Mouse (Mus musculus) neural tube, embryonic 15.5 days (tissue): ENCODE measurements around the gene Ascl4. TPM values are rescaled to one million over a fixed set of nuclear protein-coding genes. Genes with fewer than 3 reads are reported as not detected.

ENCODE experiments used
- ATAC-seq: fragments of 200-750 bp; cut with Nextera tagmentation; 2 replicates; pipeline ENCODE4 v1.8.0; 2017; ENCODE audit warnings: mild to moderate bottlenecking, moderate TSS enrichment, moderate library complexity; ENCODE audit not compliant: low FRiP score
- H3K27ac ChIP-seq: fragments of 300-500 bp; sonication (generic); replicated peaks from 2 replicates; pipeline ENCODE4 v1.5.1; 2015; ENCODE audit warnings: mild to moderate bottlenecking, inconsistent platforms
- H3K27me3 ChIP-seq: fragments of 300-500 bp; sonication (generic); replicated peaks from 2 replicates; pipeline ENCODE4 v1.6.1; 2015; ENCODE audit warnings: inconsistent platforms
- H3K36me3 ChIP-seq: fragments of 300-500 bp; sonication (generic); 2 replicates; pipeline ENCODE4 v1.6.1; 2015; ENCODE audit warnings: inconsistent platforms
- H3K4me1 ChIP-seq: fragments of 300-500 bp; sonication (generic); 2 replicates; pipeline ENCODE4 v1.6.1; 2015; ENCODE audit warnings: inconsistent platforms
- H3K4me2 ChIP-seq: fragments of 300-500 bp; sonication (generic); 2 replicates; pipeline ENCODE4 v1.6.1; 2015; ENCODE audit warnings: inconsistent platforms, mild to moderate bottlenecking, moderate library complexity
- H3K4me3 ChIP-seq: fragments of 300-500 bp; sonication (generic); replicated peaks from 2 replicates; pipeline ENCODE4 v1.5.1; 2015; ENCODE audit warnings: mild to moderate bottlenecking, inconsistent platforms
- H3K9ac ChIP-seq: fragments of 300-500 bp; sonication (generic); replicated peaks from 2 replicates; pipeline ENCODE4 v1.6.1; 2015; ENCODE audit warnings: mild to moderate bottlenecking, inconsistent platforms
- H3K9me3 ChIP-seq: fragments of 300-500 bp; sonication (generic); replicated peaks from 2 replicates; pipeline ENCODE4 v1.6.1; 2016; ENCODE audit warnings: inconsistent platforms
- WGBS: fragments of 180-500 bp; shearing (Covaris S2); methylation state at CpG from one replicate; pipeline ENCODE4 v1.1.7; 2015; ENCODE audit warnings: mixed read lengths; 5-methylcytosine and 5-hydroxymethylcytosine counted together
- polyA plus RNA-seq: library from polyadenylated mRNA; unstranded; fragments of >200 nt; fragmentation: Nextera tagmentation; extraction: Ambion mirVana; gene quantifications from 2 replicates; pipeline ENCODE4 v1.2.1, GENCODE M21; 2015

The Ascl4 gene
- polyA plus RNA-seq, 1 experiment from 2014 or later = 0.12 TPM

DNA sequence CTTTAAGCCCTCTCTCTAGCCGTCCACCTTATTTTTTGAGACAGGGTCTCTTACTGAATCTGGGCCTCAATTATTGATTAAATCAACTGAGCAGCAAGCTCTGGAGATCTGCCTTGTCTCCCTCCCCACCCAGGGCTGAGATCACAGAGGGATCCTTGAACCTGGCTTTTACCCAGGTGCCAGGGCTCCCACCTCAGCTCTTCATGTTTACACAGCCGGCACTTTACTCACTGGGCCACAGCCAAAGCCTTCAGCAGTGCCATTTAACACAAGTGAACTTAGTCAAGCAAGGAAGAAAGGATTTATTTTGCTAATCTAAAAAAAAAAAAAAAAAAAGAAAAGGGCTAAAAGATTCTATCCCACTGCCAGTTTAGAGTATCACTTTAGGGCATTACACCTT lies 26.9 kb downstream of the Ascl4 start:
- Histone ChIP-seq H3K36me3 (peaks cover 46% of the 10 kb centered on the region), H3K4me1 (peaks cover 28% of the 10 kb centered on the region), H3K27me3 (no peaks in the 10 kb centered on the region), H3K9ac (no peak overlapping the region), H3K9me3 (no peaks in the 10 kb centered on the region), H3K4me2 (no peak overlapping the region), H3K27ac (no peak overlapping the region), H3K4me3 (no peak overlapping the region)
- 77% methylated on average over 2 of the region's 2 CpGs for WGBS
- ATAC-seq = no peak

DNA sequence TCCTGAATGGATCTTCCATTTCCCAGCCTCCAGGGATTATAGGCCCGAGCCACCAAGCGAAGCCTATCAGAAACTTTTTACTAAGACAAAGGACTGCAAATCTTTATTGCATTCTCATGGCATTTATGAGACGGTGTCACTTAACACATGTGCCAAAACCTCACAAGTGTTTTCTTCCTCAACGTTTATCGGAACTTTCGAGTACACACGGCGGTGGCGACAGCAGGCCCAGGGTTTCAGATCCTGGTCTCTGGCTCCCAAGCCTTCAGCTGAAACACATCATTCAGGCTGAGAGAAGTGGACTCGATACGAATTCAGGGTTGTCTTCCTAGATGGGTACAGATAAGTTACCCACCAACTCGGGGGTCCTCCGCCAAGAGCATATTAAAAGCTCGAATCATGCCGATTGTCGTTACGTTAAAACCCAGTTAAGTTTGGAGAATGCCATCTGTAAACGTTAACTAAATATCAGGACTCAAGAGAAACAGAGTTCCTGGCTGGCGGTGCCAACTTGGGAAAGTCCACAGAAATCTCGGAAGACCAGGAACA lies 29.5 kb downstream of the Ascl4 start:
- Histone ChIP-seq H3K27me3 (no peaks in the 10 kb centered on the region), H3K4me1 (peaks cover 28% of the 10 kb centered on the region), H3K4me2 (peak overlapping the region; percentile 75), H3K4me3 (peak overlapping the region; percentile 84), H3K9ac (peak overlapping the region; percentile 82), H3K36me3 (peaks cover 25% of the 10 kb centered on the region), H3K9me3 (no peaks in the 10 kb centered on the region), H3K27ac (peak overlapping the region; percentile 86)
- 0 out of 2 replicates have a peak, but pooled peaks have one; percentile 11 for ATAC-seq
- WGBS = 6% methylated on average over 20 of the region's 20 CpGs

DNA sequence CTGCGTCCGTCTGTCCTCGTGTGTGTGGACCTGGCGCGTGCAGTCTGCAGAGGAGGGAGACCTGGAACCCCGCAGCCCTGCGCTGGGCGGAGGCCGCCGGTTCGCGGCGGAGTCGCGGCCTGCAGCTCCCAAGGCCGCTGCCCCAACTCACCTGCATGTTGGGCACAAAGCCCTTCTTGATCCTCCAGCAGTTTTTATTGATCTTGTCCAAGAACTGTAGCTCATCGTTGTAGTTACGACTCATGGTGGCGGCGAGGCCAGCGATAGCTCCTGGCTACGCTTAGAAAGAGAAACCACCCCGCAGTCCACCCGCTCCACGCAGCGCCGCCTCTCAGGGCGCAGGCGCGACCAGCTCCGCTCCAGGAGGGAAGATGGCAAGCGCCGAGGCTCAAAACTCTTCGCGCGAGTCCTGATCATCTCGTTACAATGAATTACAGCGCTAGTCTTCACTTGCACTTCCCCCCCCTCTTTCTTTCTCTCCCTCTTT lies 30.0 kb downstream of the Ascl4 start, which contains the start of gene Rtcb:
Gene Rtcb (minus strand): TSS at position 360 of the 487 bp plus-strand sequence.
- Histone ChIP-seq H3K4me1 (peaks cover 26% of the 10 kb centered on the region), H3K36me3 (peaks cover 20% of the 10 kb centered on the region), H3K9me3 (no peaks in the 10 kb centered on the region), H3K27ac (peak within 1 kb of the TSS; percentile 86), H3K4me2 (peak within 1 kb of the TSS; percentile 75), H3K9ac (peak within 1 kb of the TSS; percentile 82), H3K27me3 (no peaks in the 10 kb centered on the region), H3K4me3 (peak within 1 kb of the TSS; percentile 84)
- WGBS = 0% methylated on average over 38 of the region's 38 CpGs
- peak; percentile 95 for ATAC-seq

DNA sequence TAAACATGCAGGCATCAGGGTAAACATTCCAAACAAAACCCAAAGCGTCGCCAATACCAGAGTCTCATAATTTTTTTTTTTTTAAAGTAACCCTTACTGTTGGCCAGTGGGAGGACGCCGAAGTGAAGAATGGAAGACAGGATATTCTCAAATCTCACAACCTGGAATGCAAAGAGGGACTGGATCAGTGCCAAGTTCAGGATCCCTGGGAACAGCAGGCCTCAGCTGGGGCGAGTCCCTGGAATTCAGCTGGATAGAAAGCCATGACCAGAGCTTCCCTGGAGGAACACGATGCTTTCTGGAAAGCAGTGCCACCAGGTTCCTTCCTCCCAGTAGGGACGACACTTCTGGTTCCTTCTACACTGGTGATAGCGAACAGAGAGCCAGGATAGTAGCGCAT lies 35.4 kb downstream of the Ascl4 start:
- Histone ChIP-seq H3K36me3 (no peaks in the 10 kb centered on the region), H3K4me2 (no peak overlapping the region), H3K9ac (no peak overlapping the region), H3K27ac (no peak overlapping the region), H3K4me3 (no peak overlapping the region), H3K4me1 (no peaks in the 10 kb centered on the region), H3K27me3 (no peaks in the 10 kb centered on the region), H3K9me3 (no peaks in the 10 kb centered on the region)
- ATAC-seq = no peak
- WGBS = 74% methylated on average over 9 of the region's 9 CpGs

DNA sequence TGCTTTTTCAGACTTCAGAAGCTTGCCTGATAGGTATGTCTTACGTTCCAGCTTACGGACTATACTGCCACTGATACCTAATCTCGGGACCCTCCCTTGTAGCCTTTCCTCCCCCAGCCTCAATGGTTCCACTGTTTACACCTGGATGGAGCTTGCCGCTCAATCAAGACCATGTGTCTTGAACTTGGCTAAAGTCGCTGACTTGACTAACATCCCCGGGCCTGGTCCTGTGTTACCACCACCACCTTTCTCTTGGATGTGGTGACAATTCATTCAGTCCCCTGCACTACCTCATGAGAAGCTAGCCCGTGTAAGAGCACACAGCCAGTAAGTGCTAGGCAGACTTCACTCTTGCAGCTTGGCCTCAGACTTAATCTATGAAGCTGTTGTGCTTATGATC lies 36.8 kb downstream of the Ascl4 start:
- Histone ChIP-seq H3K27ac (no peak overlapping the region), H3K9ac (no peak overlapping the region), H3K4me1 (no peaks in the 10 kb centered on the region), H3K36me3 (no peaks in the 10 kb centered on the region), H3K9me3 (no peaks in the 10 kb centered on the region), H3K4me2 (no peak overlapping the region), H3K27me3 (no peaks in the 10 kb centered on the region), H3K4me3 (no peak overlapping the region)
- ATAC-seq = no peak
- WGBS = 92% methylated on average over 7 of the region's 7 CpGs

DNA sequence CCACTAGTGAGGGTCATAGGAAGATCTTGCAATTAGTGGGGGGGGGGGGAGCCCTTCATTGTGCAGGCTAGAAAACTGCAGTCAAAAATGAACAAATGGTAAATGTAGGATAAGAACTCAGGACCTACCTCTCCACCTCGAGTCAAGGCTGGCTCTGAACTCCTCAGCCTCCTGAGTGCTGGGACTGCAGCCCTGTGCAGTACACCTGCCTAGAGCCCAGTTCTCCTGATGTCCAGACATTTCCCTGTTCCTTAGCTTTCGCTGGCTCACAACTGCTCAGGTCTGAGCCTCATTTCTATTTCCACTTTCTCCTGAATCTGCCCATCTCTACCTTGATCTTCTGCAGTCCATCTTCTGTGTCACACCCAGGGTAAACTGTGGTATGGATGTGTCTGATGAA lies 39.0 kb downstream of the Ascl4 start:
- no peaks in the 10 kb centered on the region for H3K9me3 ChIP-seq
- WGBS = 45% methylated on average over 2 of the region's 2 CpGs
- no peak overlapping the region for H3K27ac ChIP-seq
- no peaks in the 10 kb centered on the region for H3K4me1 ChIP-seq
- no peak for ATAC-seq
- no peak overlapping the region for H3K4me3 ChIP-seq
- H3K36me3 ChIP-seq = no peaks in the 10 kb centered on the region
- H3K9ac ChIP-seq = no peak overlapping the region
- H3K27me3 ChIP-seq = no peaks in the 10 kb centered on the region
- no peak overlapping the region for H3K4me2 ChIP-seq

DNA sequence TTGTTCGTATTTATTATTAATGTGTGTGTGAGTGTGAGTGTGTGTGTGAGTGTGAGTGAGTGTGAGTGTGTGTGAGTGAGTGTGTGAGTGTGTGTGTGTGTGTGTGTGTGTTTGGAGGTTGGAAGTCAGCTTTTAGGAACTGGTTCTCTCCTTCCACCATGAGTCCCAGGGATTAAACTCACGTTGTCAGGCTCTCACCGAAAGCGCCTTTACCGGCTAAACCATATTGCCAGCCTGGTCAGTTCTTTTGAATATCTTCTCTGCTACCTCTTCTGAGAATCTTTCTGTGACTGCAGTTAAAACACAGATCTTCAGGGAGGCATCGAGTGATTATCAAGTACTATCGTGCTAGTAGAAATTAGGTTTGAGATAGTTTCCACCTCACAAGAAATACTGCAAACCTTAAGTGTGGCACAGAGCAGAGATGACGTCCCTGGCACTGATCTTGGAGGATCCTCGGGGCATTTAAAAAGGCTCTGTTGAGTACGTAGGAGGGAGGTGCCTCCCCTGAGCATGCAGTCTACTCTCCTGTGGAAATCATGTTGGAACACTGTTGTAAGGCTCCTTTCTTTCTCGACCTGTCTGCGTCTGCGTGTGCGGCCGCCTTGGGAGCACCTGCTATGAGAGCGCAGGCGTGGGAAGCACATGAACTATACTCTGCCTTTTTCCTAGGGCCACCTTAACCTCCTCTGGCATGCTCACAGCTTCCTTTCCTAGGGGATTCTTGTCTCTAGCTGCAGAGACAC lies 40.1 kb downstream of the Ascl4 start:
- H3K9ac ChIP-seq = no peak overlapping the region
- no peak overlapping the region for H3K27ac ChIP-seq
- no peaks in the 10 kb centered on the region for H3K9me3 ChIP-seq
- WGBS = 65% methylated on average over 17 of the region's 17 CpGs
- no peaks in the 10 kb centered on the region for H3K4me1 ChIP-seq
- peak; percentile 41; the same call in 1 of the 2 replicates for ATAC-seq
- no peak overlapping the region for H3K4me2 ChIP-seq
- H3K4me3 ChIP-seq = no peak overlapping the region
- H3K36me3 ChIP-seq = no peaks in the 10 kb centered on the region
- H3K27me3 ChIP-seq = no peaks in the 10 kb centered on the region

DNA sequence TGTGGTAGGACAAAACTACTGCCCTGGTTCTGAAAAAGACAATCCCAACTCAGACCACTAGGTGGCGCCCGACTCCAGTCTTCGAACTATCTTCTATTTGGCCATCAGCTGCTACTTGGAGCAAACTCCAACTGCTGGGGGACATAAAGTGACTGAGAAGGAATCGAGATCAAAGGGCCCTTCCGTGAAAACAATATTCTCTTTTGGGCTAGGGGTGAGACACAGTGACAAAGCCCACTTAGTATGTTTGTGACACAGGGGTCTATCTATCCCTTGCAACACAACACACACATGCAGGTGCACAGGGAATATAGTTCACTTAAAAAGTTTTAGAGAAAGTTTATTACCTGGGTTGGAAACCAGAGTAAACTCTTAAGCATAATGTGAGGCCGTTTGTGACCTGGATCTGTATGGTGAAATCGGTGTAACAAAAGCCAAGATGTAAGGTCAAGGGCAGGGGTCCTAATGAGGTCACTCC lies 40.7 kb downstream of the Ascl4 start:
- no peaks in the 10 kb centered on the region for H3K9me3 ChIP-seq
- ATAC-seq = peak; percentile 82; the same call in 1 of the 2 replicates
- H3K9ac ChIP-seq = no peak overlapping the region
- WGBS = 10% methylated on average over 7 of the region's 7 CpGs
- H3K4me3 ChIP-seq = no peak overlapping the region
- H3K27me3 ChIP-seq = no peaks in the 10 kb centered on the region
- no peaks in the 10 kb centered on the region for H3K4me1 ChIP-seq
- H3K4me2 ChIP-seq = no peak overlapping the region
- H3K27ac ChIP-seq = no peak overlapping the region
- H3K36me3 ChIP-seq = no peaks in the 10 kb centered on the region

DNA sequence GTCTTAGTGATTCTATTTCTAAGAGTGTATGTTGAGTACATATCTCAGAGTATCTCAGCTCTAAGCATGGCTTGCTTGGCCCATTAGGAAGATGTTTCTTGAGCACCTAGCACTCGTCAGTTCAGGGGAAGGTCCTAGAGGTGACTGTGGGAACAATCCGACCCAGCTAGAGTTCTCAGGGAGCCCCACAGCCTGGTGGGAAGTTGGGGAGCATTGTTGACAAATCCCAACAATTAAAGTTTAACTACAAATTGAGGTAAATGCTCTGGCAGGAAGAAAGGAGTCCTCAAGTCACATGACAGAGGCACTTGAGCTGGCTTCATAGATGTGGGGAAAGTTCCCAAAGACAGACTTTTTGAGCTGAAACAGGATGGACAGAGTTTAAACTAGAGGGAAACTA lies 41.2 kb downstream of the Ascl4 start:
- Histone ChIP-seq H3K27ac (no peak overlapping the region), H3K9me3 (no peaks in the 10 kb centered on the region), H3K36me3 (no peaks in the 10 kb centered on the region), H3K4me3 (no peak overlapping the region), H3K4me1 (no peaks in the 10 kb centered on the region), H3K4me2 (no peak overlapping the region), H3K27me3 (no peaks in the 10 kb centered on the region), H3K9ac (no peak overlapping the region)
- no peak for ATAC-seq
- WGBS = 58% methylated on average over 2 of the region's 2 CpGs

DNA sequence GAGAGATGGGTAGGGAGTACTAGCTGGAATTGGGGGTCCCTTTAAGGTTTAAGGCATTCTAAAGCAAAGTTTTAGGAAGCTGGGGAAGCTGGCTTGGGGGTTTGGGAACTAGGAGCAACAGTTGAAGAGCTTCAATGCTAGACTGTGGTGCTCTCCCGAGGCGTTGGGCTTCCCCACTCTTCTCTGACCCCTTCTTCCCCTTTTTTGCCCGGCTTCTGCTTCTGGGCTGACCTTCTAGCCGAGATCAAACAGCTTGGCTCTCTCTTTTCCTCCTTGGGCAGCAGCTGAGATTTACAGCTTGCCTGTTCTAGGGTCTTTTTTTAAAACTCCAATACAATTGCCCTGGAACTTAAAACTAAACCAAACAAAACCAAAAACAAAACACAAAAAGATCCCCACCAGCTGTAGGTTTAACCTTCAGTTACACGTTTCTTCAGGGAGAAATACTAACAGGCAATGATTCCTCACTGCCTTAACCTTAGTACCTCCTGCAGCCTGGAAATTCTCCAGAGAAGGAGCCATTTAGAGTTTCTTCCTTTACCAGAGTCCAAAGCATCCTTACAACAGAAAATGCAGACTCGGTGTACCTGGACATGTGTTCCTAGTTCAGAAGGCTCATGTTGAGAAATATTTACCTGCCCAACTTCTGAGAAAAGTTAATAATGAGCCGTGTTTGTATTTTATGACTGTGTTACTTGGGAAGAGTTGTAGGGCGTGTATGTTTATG lies 42.6 kb downstream of the Ascl4 start:
- H3K4me2 ChIP-seq = no peak overlapping the region
- no peaks in the 10 kb centered on the region for H3K36me3 ChIP-seq
- H3K4me1 ChIP-seq = no peaks in the 10 kb centered on the region
- H3K9me3 ChIP-seq = no peaks in the 10 kb centered on the region
- no peaks in the 10 kb centered on the region for H3K27me3 ChIP-seq
- no peak for ATAC-seq
- H3K27ac ChIP-seq = no peak overlapping the region
- no peak overlapping the region for H3K4me3 ChIP-seq
- no peak overlapping the region for H3K9ac ChIP-seq
- WGBS = 47% methylated on average over 8 of the region's 8 CpGs

DNA sequence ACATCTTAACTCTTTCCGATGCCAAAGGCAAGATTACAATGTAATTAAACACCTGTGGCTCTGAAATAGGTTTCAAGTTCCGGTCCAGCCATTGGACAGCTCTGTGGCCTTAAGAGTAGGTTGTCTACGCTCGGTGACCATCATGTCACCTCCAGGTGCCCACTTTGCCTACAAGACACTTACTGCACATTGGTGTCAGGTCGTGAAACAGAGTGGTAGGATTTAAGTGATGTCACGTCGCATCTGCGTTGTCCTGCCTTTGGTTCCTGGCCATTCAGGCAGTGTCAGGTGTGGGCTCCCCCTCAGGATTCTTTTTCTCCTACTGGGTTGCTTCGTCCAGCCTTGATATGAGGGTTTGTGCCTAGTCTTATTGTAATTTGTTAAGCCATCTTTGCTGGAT lies 44.3 kb downstream of the Ascl4 start:
- Histone ChIP-seq H3K4me1 (no peaks in the 10 kb centered on the region), H3K9ac (no peak overlapping the region), H3K9me3 (no peaks in the 10 kb centered on the region), H3K36me3 (no peaks in the 10 kb centered on the region), H3K4me3 (no peak overlapping the region), H3K27ac (no peak overlapping the region), H3K4me2 (no peak overlapping the region), H3K27me3 (no peaks in the 10 kb centered on the region)
- 89% methylated on average over 9 of the region's 9 CpGs for WGBS
- no peak for ATAC-seq
